11 mouse cellular contexts compared by ENCODE assay signal in genomic region chr6:52190410-52190809, GRCm38 (mm10). TPM values are rescaled to one million over a fixed set of nuclear protein-coding genes. Genes with fewer than 3 reads are reported as not detected.
DNase-seq lines count a peak whose midpoint lies in the region; ATAC-seq lines count a peak whose summit lies in the region.
"Had no signal": no experiment of that assay in that cellular context is flagged by ENCODE, and none has a peak within 500 bp of the region (broad histone marks: within the 10 kb centered on the region; RNA-seq: fewer than 3 reads in every experiment).

No protein-coding gene starts in this region.

- H3K9me3 ChIP-seq in kidney, embryonic 14.5 days (ENCODE audit: control insufficient read depth, low read length) = no peaks in the 10 kb centered on the region
- H3K9me3 ChIP-seq in hindbrain, embryonic 13.5 days = no peaks in the 10 kb centered on the region
- H3K9me3 ChIP-seq in limb, embryonic 11.5 days (ENCODE audit: control insufficient read depth, low read length) = no peaks in the 10 kb centered on the region
- H3K9me3 ChIP-seq in neural tube, embryonic 15.5 days (replicated peaks) = no peaks in the 10 kb centered on the region
- H3K9me3 ChIP-seq in forebrain, embryonic 15.5 days = no peaks in the 10 kb centered on the region
- H3K9me3 ChIP-seq: forebrain, embryonic 10.5 days had no signal

- peaks cover 20% of the 10 kb centered on the region; the same call in 1 of the 2 replicates for H3K36me3 ChIP-seq in kidney, embryonic 14.5 days (ENCODE audit: control insufficient read depth, insufficient read depth, low read length)
- no peaks in the 10 kb centered on the region for H3K36me3 ChIP-seq in hindbrain, embryonic 13.5 days
- H3K36me3 ChIP-seq in limb, embryonic 11.5 days (ENCODE audit: control insufficient read depth, insufficient read depth, low read length) = no peaks in the 10 kb centered on the region
- peaks cover 6% of the 10 kb centered on the region; the same call in 1 of the 2 replicates for H3K36me3 ChIP-seq in neural tube, embryonic 15.5 days
- no peaks in the 10 kb centered on the region for H3K36me3 ChIP-seq in forebrain, embryonic 15.5 days
- H3K36me3 ChIP-seq: forebrain, embryonic 10.5 days; G1E had no signal

- H3K4me3 ChIP-seq in kidney, embryonic 14.5 days (ENCODE audit: low read length) = peak overlapping the region; percentile 57
- peak overlapping the region; percentile 60 for H3K4me3 ChIP-seq in hindbrain, embryonic 13.5 days
- H3K4me3 ChIP-seq in limb, embryonic 11.5 days (ENCODE audit: low read depth, low read length) = peak overlapping the region; percentile 50; the same call in 1 of the 2 replicates
- H3K4me3 ChIP-seq in neural tube, embryonic 15.5 days (replicated peaks) = peak overlapping the region; percentile 59
- H3K4me3 ChIP-seq in forebrain, embryonic 15.5 days = no peak overlapping the region

- ATAC-seq in kidney, embryonic 14.5 days (ENCODE audit: low FRiP score, low TSS enrichment) = no peak
- no peak for ATAC-seq in hindbrain, embryonic 13.5 days (ENCODE audit: low FRiP score)
- no peak for ATAC-seq in limb, embryonic 11.5 days (ENCODE audit: insufficient number of reproducible peaks, low FRiP score, low TSS enrichment, low read depth)
- no peak; the same call in 1 of the 2 replicates for ATAC-seq in neural tube, embryonic 15.5 days (ENCODE audit: low FRiP score)
- no peak for ATAC-seq in forebrain, embryonic 15.5 days (replicated peaks)

- WGBS in kidney, embryonic 14.5 days = 2% methylated on average over 23 of the region's 23 CpGs
- 3% methylated on average over 23 of the region's 23 CpGs for whole genome bisulfite sequencing in hindbrain, embryonic 13.5 days
- WGBS in limb, embryonic 11.5 days = 2% methylated on average over 23 of the region's 23 CpGs
- 5% methylated on average over 23 of the region's 23 CpGs for WGBS in neural tube, embryonic 15.5 days
- WGBS in forebrain, embryonic 15.5 days = under 1% methylated on average over 23 of the region's 23 CpGs

- H3K4me1 ChIP-seq in kidney, embryonic 14.5 days (ENCODE audit: control insufficient read depth, insufficient read depth, low read length) = peaks cover 65% of the 10 kb centered on the region
- peaks cover 49% of the 10 kb centered on the region for H3K4me1 ChIP-seq in hindbrain, embryonic 13.5 days (replicated peaks)
- peaks cover 42% of the 10 kb centered on the region for H3K4me1 ChIP-seq in limb, embryonic 11.5 days (ENCODE audit: control insufficient read depth, insufficient read depth, low read length)
- peaks cover 83% of the 10 kb centered on the region for H3K4me1 ChIP-seq in neural tube, embryonic 15.5 days
- peaks cover 14% of the 10 kb centered on the region for H3K4me1 ChIP-seq in forebrain, embryonic 15.5 days

- DNase-seq in kidney, adult 8-10 months = no peak
- DNase-seq in limb, embryonic 11.5 days (ENCODE audit: low spot score) = peak; percentile 62
- no peak for DNase-seq in urinary bladder, postnatal 25 days (ENCODE audit: low spot score)
- no peak for DNase-seq in frontal cortex, postnatal 14 days (ENCODE audit: low spot score in 2 of 2)
- DNase-seq: right cerebral cortex, postnatal 25 days had no signal

- no peaks in the 10 kb centered on the region for H3K27me3 ChIP-seq in kidney, embryonic 14.5 days (ENCODE audit: control insufficient read depth, insufficient read depth, low read length)
- peaks cover 95% of the 10 kb centered on the region for H3K27me3 ChIP-seq in hindbrain, embryonic 13.5 days
- peaks cover 13% of the 10 kb centered on the region for H3K27me3 ChIP-seq in limb, embryonic 11.5 days (ENCODE audit: control insufficient read depth, insufficient read depth, low read length)
- H3K27me3 ChIP-seq in neural tube, embryonic 15.5 days (replicated peaks) = no peaks in the 10 kb centered on the region
- peaks cover 99% of the 10 kb centered on the region for H3K27me3 ChIP-seq in forebrain, embryonic 15.5 days

- peak overlapping the region; percentile 88 for H3K9ac ChIP-seq in kidney, embryonic 14.5 days (ENCODE audit: low read depth, low read length)
- H3K9ac ChIP-seq in hindbrain, embryonic 13.5 days = peak overlapping the region; percentile 95
- H3K9ac ChIP-seq in limb, embryonic 11.5 days (ENCODE audit: low read length) = no peak overlapping the region
- H3K9ac ChIP-seq in neural tube, embryonic 15.5 days (replicated peaks) = peak overlapping the region; percentile 70; the same call in 1 of the 2 replicates
- H3K9ac ChIP-seq in forebrain, embryonic 15.5 days (replicated peaks) = no peak overlapping the region

- H3K27ac ChIP-seq in kidney, embryonic 14.5 days (ENCODE audit: low read depth, low read length) = peak overlapping the region; percentile 95
- H3K27ac ChIP-seq in hindbrain, embryonic 13.5 days = peak overlapping the region; percentile 99
- no peak overlapping the region for H3K27ac ChIP-seq in limb, embryonic 11.5 days (replicated peaks; ENCODE audit: low read depth, low read length)
- peak overlapping the region; percentile 92 for H3K27ac ChIP-seq in neural tube, embryonic 15.5 days (replicated peaks)
- no peak overlapping the region for H3K27ac ChIP-seq in forebrain, embryonic 15.5 days (replicated peaks)
- H3K27ac ChIP-seq: forebrain, embryonic 10.5 days had no signal

- H3K4me2 ChIP-seq in kidney, embryonic 14.5 days (replicated peaks; ENCODE audit: low read depth, low read length) = peak overlapping the region; percentile 97
- peak overlapping the region; percentile 64 for H3K4me2 ChIP-seq in hindbrain, embryonic 13.5 days
- H3K4me2 ChIP-seq in limb, embryonic 11.5 days (ENCODE audit: low read depth, severe bottlenecking) = peak overlapping the region; percentile 99
- peak overlapping the region; percentile 97 for H3K4me2 ChIP-seq in neural tube, embryonic 15.5 days
- no peak overlapping the region for H3K4me2 ChIP-seq in forebrain, embryonic 15.5 days (replicated peaks)

RNA-seq across cellular contexts. Expression of gene Hoxa4, which starts 1.1 kb away (rescaled TPM):
- polyA plus RNA-seq in kidney, embryonic 14.5 days (2014; fragmentation: Nextera tagmentation; extraction: Ambion mirVana) = 3.1 and 3.6 TPM in 2 replicates
- 14.5 and 14.8 TPM in 2 replicates for polyA plus RNA-seq in hindbrain, embryonic 13.5 days (2015; fragmentation: Nextera tagmentation; extraction: Ambion mirVana)
- 1.0 and 1.3 TPM in 2 replicates for polyA plus RNA-seq in limb, embryonic 11.5 days (2014; fragmentation: Nextera tagmentation; extraction: Ambion mirVana)
- 2.3 and 5.7 TPM in 2 replicates for polyA plus RNA-seq in neural tube, embryonic 15.5 days (2015; fragmentation: Nextera tagmentation; extraction: Ambion mirVana)
- not detected in 2 replicates for polyA plus RNA-seq in forebrain, embryonic 15.5 days (2015; fragmentation: Nextera tagmentation; extraction: Ambion mirVana)
- polyA plus RNA-seq: forebrain, embryonic 10.5 days; G1E had no signal

RNA-seq across cellular contexts. Expression of gene 5730596B20Rik, which starts 13.1 kb away (rescaled TPM):
- 2.7 and 2.9 TPM in 2 replicates for polyA plus RNA-seq in kidney, embryonic 14.5 days (2014; fragmentation: Nextera tagmentation; extraction: Ambion mirVana)
- 7.6 and 8.3 TPM in 2 replicates for polyA plus RNA-seq in hindbrain, embryonic 13.5 days (2015; fragmentation: Nextera tagmentation; extraction: Ambion mirVana)
- polyA plus RNA-seq in limb, embryonic 11.5 days (2014; fragmentation: Nextera tagmentation; extraction: Ambion mirVana) = 0.99 and 1.4 TPM in 2 replicates
- 1.4 and 3.0 TPM in 2 replicates for polyA plus RNA-seq in neural tube, embryonic 15.5 days (2015; fragmentation: Nextera tagmentation; extraction: Ambion mirVana)
- polyA plus RNA-seq in forebrain, embryonic 15.5 days (2015; fragmentation: Nextera tagmentation; extraction: Ambion mirVana) = not detected in 2 replicates
- polyA plus RNA-seq: forebrain, embryonic 10.5 days; G1E had no signal

RNA-seq across cellular contexts. Expression of gene Hoxa5, which starts 14.0 kb away (rescaled TPM):
- polyA plus RNA-seq in kidney, embryonic 14.5 days (2014; fragmentation: Nextera tagmentation; extraction: Ambion mirVana) = 15.7 and 16.6 TPM in 2 replicates
- polyA plus RNA-seq in hindbrain, embryonic 13.5 days (2015; fragmentation: Nextera tagmentation; extraction: Ambion mirVana) = 116 and 150 TPM in 2 replicates
- polyA plus RNA-seq in limb, embryonic 11.5 days (2014; fragmentation: Nextera tagmentation; extraction: Ambion mirVana) = 11.0 and 11.3 TPM in 2 replicates
- polyA plus RNA-seq in neural tube, embryonic 15.5 days (2015; fragmentation: Nextera tagmentation; extraction: Ambion mirVana) = 26.8 and 73.9 TPM in 2 replicates
- polyA plus RNA-seq in forebrain, embryonic 15.5 days (2015; fragmentation: Nextera tagmentation; extraction: Ambion mirVana) = not detected in 2 replicates
- polyA plus RNA-seq: forebrain, embryonic 10.5 days; G1E had no signal

RNA-seq across cellular contexts. Expression of gene Hoxa6, which starts 18.1 kb away (rescaled TPM):
- 4.4 TPM in 2 replicates for polyA plus RNA-seq in kidney, embryonic 14.5 days (2014; fragmentation: Nextera tagmentation; extraction: Ambion mirVana)
- 16.3 and 28.0 TPM in 2 replicates for polyA plus RNA-seq in hindbrain, embryonic 13.5 days (2015; fragmentation: Nextera tagmentation; extraction: Ambion mirVana)
- 3.5 and 4.6 TPM in 2 replicates for polyA plus RNA-seq in limb, embryonic 11.5 days (2014; fragmentation: Nextera tagmentation; extraction: Ambion mirVana)
- polyA plus RNA-seq in neural tube, embryonic 15.5 days (2015; fragmentation: Nextera tagmentation; extraction: Ambion mirVana) = 10.3 and 15.0 TPM in 2 replicates
- not detected in 2 replicates for polyA plus RNA-seq in forebrain, embryonic 15.5 days (2015; fragmentation: Nextera tagmentation; extraction: Ambion mirVana)
- polyA plus RNA-seq: forebrain, embryonic 10.5 days; G1E had no signal

RNA-seq across cellular contexts. Expression of gene Hoxa3, which starts 22.7 kb away (rescaled TPM):
- polyA plus RNA-seq in kidney, embryonic 14.5 days (2014; fragmentation: Nextera tagmentation; extraction: Ambion mirVana) = 9.7 and 13.6 TPM in 2 replicates
- 21.8 and 23.8 TPM in 2 replicates for polyA plus RNA-seq in hindbrain, embryonic 13.5 days (2015; fragmentation: Nextera tagmentation; extraction: Ambion mirVana)
- polyA plus RNA-seq in limb, embryonic 11.5 days (2014; fragmentation: Nextera tagmentation; extraction: Ambion mirVana) = 5.6 and 6.2 TPM in 2 replicates
- 10.7 and 14.6 TPM in 2 replicates for polyA plus RNA-seq in neural tube, embryonic 15.5 days (2015; fragmentation: Nextera tagmentation; extraction: Ambion mirVana)
- polyA plus RNA-seq in forebrain, embryonic 15.5 days (2015; fragmentation: Nextera tagmentation; extraction: Ambion mirVana) = not detected in 2 replicates
- polyA plus RNA-seq: forebrain, embryonic 10.5 days; G1E had no signal

Comparison
In these comparisons a context has a peak if more than half of its experiments do, and no peak if none do; other contexts are left out.
1. H3K27ac ChIP-seq: peak in kidney, embryonic 14.5 days (single experiment), hindbrain, embryonic 13.5 days (single experiment) and neural tube, embryonic 15.5 days (single experiment); none in limb, embryonic 11.5 days (single experiment) and forebrain, embryonic 15.5 days (single experiment).
2. H3K9ac ChIP-seq: peak in kidney, embryonic 14.5 days (single experiment), hindbrain, embryonic 13.5 days (single experiment) and neural tube, embryonic 15.5 days (single experiment); none in limb, embryonic 11.5 days (single experiment) and forebrain, embryonic 15.5 days (single experiment).
3. RNA of gene Hoxa5, which starts 14.0 kb away (polyA plus RNA-seq): 116 to 150 TPM in hindbrain, embryonic 13.5 days, 26.8 to 73.9 TPM in neural tube, embryonic 15.5 days, 15.7 to 16.6 TPM in kidney, embryonic 14.5 days and 11.0 to 11.3 TPM in limb, embryonic 11.5 days; not detected in forebrain, embryonic 15.5 days; every median in the first group is over 10 times any median in the second.